Mouse (Mus musculus) liver, embryonic 14 days (tissue): ENCODE measurements around the gene Vkorc1l1. TPM values are rescaled to one million over a fixed set of nuclear protein-coding genes. Genes with fewer than 3 reads are reported as not detected.

Source experiments
- polyA plus RNA-seq: library from polyadenylated mRNA; depleted of rRNA; stranded (reverse); fragments of >200 nt; gene quantifications from 2 replicates; pipeline ENCODE4 v1.2.3, GENCODE M21; 2012; rRNA removed

Gene Vkorc1l1
- polyA plus RNA-seq, result 15.6 and 17.8 TPM in 2 replicates

GRCm38 (mm10) chr5:129941495-129942045 lies at the start of gene Vkorc1l1:
Gene Vkorc1l1, plus strand, starts transcription at chr5:129941970.

DNA sequence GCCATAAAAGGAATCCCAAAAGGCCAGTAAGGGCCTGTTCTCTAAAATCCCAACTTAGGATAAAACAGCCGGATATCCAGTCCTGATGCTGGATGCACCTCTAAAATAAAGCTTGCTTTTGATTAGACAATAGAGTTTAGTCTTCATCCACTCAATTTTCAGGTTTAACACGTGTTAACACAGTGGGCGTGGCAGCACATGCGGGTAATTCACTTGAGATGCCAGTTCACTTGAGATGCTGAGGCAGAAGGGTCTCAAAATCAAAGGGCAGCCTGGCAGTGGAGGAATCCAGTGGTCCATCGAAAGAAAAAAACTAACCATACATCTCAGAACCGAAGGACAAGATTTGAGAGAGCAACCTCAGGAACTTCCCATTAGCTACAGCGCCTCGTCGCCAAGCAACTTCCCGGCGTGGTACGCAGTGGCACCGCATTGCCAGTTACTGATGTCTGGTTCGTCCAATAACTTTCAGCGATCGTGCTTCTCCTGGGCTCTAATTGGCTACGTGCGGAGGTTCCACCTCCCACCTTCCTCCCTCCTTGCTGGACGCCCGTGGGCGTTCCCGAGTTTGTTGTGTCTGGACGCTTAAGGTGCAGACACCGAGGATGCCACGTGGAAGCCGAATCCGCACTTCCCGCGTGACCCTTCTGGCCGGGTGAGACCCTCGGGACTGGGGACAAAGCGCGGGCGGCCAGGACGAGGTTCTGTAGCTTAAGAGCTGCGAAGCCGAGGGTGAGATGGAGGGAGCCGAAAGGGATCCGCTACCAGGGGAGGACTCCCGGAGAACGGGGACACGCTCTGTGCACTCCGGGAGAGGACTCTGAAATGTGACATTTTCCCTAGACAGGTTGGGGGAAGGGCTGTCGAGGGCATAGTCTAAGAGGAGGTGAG lies 46.3 kb upstream of the Vkorc1l1 start, which contains the start of gene Zbed5:
Zbed5 (plus strand) TSS at position 526 of the 891 bp plus-strand sequence.

GRCm38 (mm10) chr5:129898449-129898848 lies 43.3 kb upstream of the Vkorc1l1 start, which contains the start of gene Phkg1:
Gene Phkg1, minus strand, starts transcription at chr5:129898549.

GRCm38 (mm10) chr5:129908242-129908965 lies 33.4 kb upstream of the Vkorc1l1 start, which contains the start of gene Nupr1l:
Gene Nupr1l, plus strand, starts transcription at chr5:129908540.

GRCm38 (mm10) chr5:130002301-130003146 lies 60.8 kb downstream of the Vkorc1l1 start, which contains the start of gene Gusb:
Gene Gusb, minus strand, starts transcription at chr5:130003049.

DNA sequence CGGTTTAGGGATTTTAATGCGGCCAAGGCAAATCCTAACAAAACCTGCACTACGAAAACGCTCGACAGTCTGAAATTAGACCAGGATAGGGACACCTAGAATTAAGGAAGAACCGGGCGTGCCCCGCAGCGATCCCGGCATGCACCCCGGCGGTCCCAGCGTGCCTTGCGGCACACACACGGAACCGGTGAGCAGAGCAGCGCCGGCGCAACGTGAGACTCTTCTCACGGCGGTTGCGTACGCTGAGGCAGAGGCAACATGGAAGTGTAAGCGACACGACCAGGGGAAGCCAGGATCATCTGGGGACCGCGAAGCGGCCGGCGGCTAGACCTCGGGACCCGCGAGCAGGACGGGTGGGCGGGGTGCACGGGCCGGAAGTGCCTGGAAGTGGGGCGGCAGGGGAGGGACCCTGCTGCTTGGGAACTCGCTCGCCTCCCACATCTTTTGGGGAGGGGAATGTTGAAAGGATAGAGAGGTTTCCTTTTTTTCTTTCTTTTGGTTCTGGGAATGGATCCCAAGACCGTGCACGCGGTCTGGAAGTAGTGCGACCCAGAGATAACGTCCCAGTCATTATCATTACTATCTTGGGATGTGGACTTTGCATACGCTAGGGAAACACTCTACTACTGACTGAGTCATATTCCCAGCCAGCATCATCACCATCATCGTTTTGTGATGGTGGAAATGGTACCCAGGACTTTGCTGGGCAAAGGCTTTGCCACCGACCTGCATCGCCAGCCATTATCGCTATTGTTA lies 87.5 kb downstream of the Vkorc1l1 start, which contains the start of the genes Asl and Crcp:
Asl (minus strand) TSS at position 106 of the 756 bp plus-strand sequence.
Crcp (plus strand) TSS at position 149 of the 756 bp plus-strand sequence.

Other genes starting within 250 kb of the Vkorc1l1 start
- not detected in 2 replicates for gene Sept14, start 233.5 kb upstream of the Vkorc1l1 start, polyA plus RNA-seq
- 50.8 and 63.4 TPM in 2 replicates for gene Mrps17, start 226.5 kb upstream of the Vkorc1l1 start, polyA plus RNA-seq
- 14.4 and 16.4 TPM in 2 replicates for gene Nipsnap2, start 216.9 kb upstream of the Vkorc1l1 start, polyA plus RNA-seq
- gene Psph, start 154.5 kb upstream of the Vkorc1l1 start, polyA plus RNA-seq, result 29.6 and 34.6 TPM in 2 replicates
- gene Sumf2, start 95.0 kb upstream of the Vkorc1l1 start, polyA plus RNA-seq, result 8.5 and 8.6 TPM in 2 replicates
- 477 and 534 TPM in 2 replicates for gene Chchd2, start 54.5 kb upstream of the Vkorc1l1 start, polyA plus RNA-seq
- gene Zbed5, start 46.2 kb upstream of the Vkorc1l1 start, polyA plus RNA-seq, result 0.84 and 0.89 TPM in 2 replicates
- gene Phkg1, start 43.4 kb upstream of the Vkorc1l1 start, polyA plus RNA-seq, result 0.08 and 0.12 TPM in 2 replicates
- 0.32 and 0.44 TPM in 2 replicates for gene Nupr1l, start 33.4 kb upstream of the Vkorc1l1 start, polyA plus RNA-seq
- 17.1 and 21.6 TPM in 2 replicates for gene Gusb, start 61.1 kb downstream of the Vkorc1l1 start, polyA plus RNA-seq
- gene Asl, start 87.3 kb downstream of the Vkorc1l1 start, polyA plus RNA-seq, result 26.9 and 31.7 TPM in 2 replicates
- 18.0 and 19.4 TPM in 2 replicates for gene Crcp, start 87.3 kb downstream of the Vkorc1l1 start, polyA plus RNA-seq
- 10.5 and 11.3 TPM in 2 replicates for gene Tpst1, start 131.4 kb downstream of the Vkorc1l1 start, polyA plus RNA-seq
- gene Kctd7, start 202.9 kb downstream of the Vkorc1l1 start, polyA plus RNA-seq, result 3.4 and 4.0 TPM in 2 replicates
- 13.1 and 15.0 TPM in 2 replicates for gene Rabgef1, start 229.8 kb downstream of the Vkorc1l1 start, polyA plus RNA-seq